ENCODE assay signal across 8 mouse cellular contexts in genomic region chr5:25100157-25100515, GRCm38 (mm10). TPM values are rescaled to one million over a fixed set of nuclear protein-coding genes. Genes with fewer than 3 reads are reported as not detected.
DNase-seq lines count a peak whose midpoint lies in the region; ATAC-seq lines count a peak whose summit lies in the region.

No protein-coding gene starts in this region.

- 1% methylated on average over 26 of the region's 26 CpGs for WGBS in hindbrain, embryonic 12.5 days
- WGBS in macrophage (ENCODE audit: missing documents) = 1% methylated on average over 26 of the region's 26 CpGs

- no peaks in the 10 kb centered on the region for H3K4me1 ChIP-seq in erythroblast, embryonic 14.5 days (ENCODE audit: control insufficient read depth)
- peaks cover 27% of the 10 kb centered on the region for H3K4me1 ChIP-seq in hindbrain, embryonic 12.5 days

- H3K4me3 ChIP-seq in erythroblast, embryonic 14.5 days (replicated peaks) = peak overlapping the region; percentile 53
- H3K4me3 ChIP-seq in hindbrain, embryonic 12.5 days = peak overlapping the region; percentile 61
- peak overlapping the region; percentile 84 for H3K4me3 ChIP-seq in macrophage (ENCODE audit: inconsistent target)

- peak overlapping the region; percentile 100 for H3K4me2 ChIP-seq in hindbrain, embryonic 12.5 days (replicated peaks)

- no peak overlapping the region; the same call in 1 of the 2 replicates for H3K9ac ChIP-seq in hindbrain, embryonic 12.5 days

- no peaks in the 10 kb centered on the region for H3K9me3 ChIP-seq in erythroblast, embryonic 14.5 days (ENCODE audit: control insufficient read depth, low read length)
- H3K9me3 ChIP-seq in hindbrain, embryonic 12.5 days (replicated peaks) = no peaks in the 10 kb centered on the region

- ATAC-seq in erythroblast, adult 5-6 weeks (replicated peaks; ENCODE audit: low FRiP score, poor library complexity, severe bottlenecking) = no peak
- ATAC-seq in hindbrain, embryonic 12.5 days (ENCODE audit: low FRiP score) = no peak

- DNase-seq in spleen, adult 18-20 months = peak; percentile 20 to 46
- DNase-seq in spleen, postnatal 36 days (ENCODE audit: low spot score in 2 of 2) = no peak
- no peak for DNase-seq in cerebellum, adult 11 months
- DNase-seq in cerebellum, adult 8-10 months = no peak

- H3K27me3 ChIP-seq in erythroblast, embryonic 14.5 days (ENCODE audit: control insufficient read depth) = peaks cover 33% of the 10 kb centered on the region
- H3K27me3 ChIP-seq in hindbrain, embryonic 12.5 days = peaks cover 57% of the 10 kb centered on the region

- peaks cover 50% of the 10 kb centered on the region for H3K79me2 ChIP-seq in macrophage (ENCODE audit: inconsistent target)

- no peak overlapping the region for H3K27ac ChIP-seq in hindbrain, embryonic 12.5 days
- peak overlapping the region; percentile 77 for H3K27ac ChIP-seq in macrophage

- H3K36me3 ChIP-seq in erythroblast, embryonic 14.5 days (ENCODE audit: control insufficient read depth) = no peaks in the 10 kb centered on the region
- no peaks in the 10 kb centered on the region for H3K36me3 ChIP-seq in hindbrain, embryonic 12.5 days
- no peaks in the 10 kb centered on the region for H3K36me3 ChIP-seq in macrophage (ENCODE audit: inconsistent target)

RNA-seq across cellular contexts. Expression of gene Prkag2, which starts 0.3 kb away (rescaled TPM):
- polyA plus RNA-seq in erythroblast, embryonic 14.5 days (2012) = 0.07 and 0.14 TPM in 2 replicates
- 8.5 and 10.0 TPM in 2 replicates for total RNA-seq in erythroblast, adult 5-6 weeks (2015; ENCODE audit: low replicate concordance)
- total RNA-seq in erythroblast, adult 5-6 weeks (2017; ENCODE audit: low replicate concordance) = 2.0 and 2.8 TPM in 2 replicates
- polyA plus RNA-seq in hindbrain, embryonic 12.5 days (2016; fragmentation: Nextera tagmentation; extraction: Ambion mirVana) = 56.7 and 62.9 TPM in 2 replicates
- 100 to 1,000 TPM in 1 of 26 experiments, 10 to 100 TPM in 24, 1 to 10 TPM in 1; 8.2 to 103 (median 52.7) TPM for total RNA-seq in macrophage (2018; cell fraction: chromatin; rRNA removed)
- total RNA-seq in macrophage (2018; cell fraction: cytosol; rRNA removed) = 10 to 100 TPM in 22 of 26 experiments, 1 to 10 TPM in 4; 7.2 to 25.8 (median 15.2) TPM
- 10 to 100 TPM in 25 of 26 experiments, 1 to 10 TPM in 1; 8.3 to 83.9 (median 31.0) TPM for total RNA-seq in macrophage (2018; cell fraction: nucleus; rRNA removed)
- polyA plus RNA-seq in macrophage (2018) = 15.5 to 28.2 TPM (median 23.0 TPM) in 3 replicates

Comparison
In these comparisons a context has a peak if more than half of its experiments do, and no peak if none do; other contexts are left out.
1. DNase-seq: peak in spleen, adult 18-20 months (2 of 2); none in spleen, postnatal 36 days (0 of 2), cerebellum, adult 11 months (single experiment) and cerebellum, adult 8-10 months (single experiment).
2. RNA of gene Prkag2, which starts 0.3 kb away (polyA plus RNA-seq): 56.7 to 62.9 TPM in hindbrain, embryonic 12.5 days and 15.5 to 28.2 TPM in macrophage; 0.07 to 0.14 TPM in erythroblast, embryonic 14.5 days; every median in the first group is over 10 times any median in the second.
3. Peak in every context shown above with its lines, with median percentiles within 50 percentile points of each other: H3K4me3 ChIP-seq.